Mouse (Mus musculus) spleen, adult 18-20 months (tissue): Measurements from ENCODE around the gene Ptpn14.

Experiments used
- DNase-seq, 2 experiments: peaks; one replicate each; pipeline ENCODE4 v3.0.0; 2022; ENCODE audit warnings: mixed read lengths in 2 of 2

Gene Ptpn14

DNA sequence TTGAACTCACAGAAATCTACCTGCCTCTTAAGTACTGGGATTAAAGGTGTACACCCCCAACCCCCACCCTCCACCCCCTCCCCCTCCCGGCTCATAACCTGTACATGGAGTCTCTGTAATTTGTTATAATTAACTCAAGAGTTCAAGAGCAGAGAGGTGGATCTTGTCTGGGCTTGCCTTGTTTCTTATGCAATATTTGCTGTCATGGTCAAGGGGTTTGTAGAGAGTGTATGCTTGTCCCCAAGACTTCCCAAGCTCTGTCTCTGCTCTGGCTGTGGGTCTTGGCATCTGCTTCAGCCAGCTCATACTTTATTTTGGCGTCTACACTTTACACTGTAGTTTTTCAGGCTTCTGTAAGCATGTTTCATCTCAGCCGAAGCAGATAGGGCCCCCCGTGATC lies 86.3 kb downstream of the Ptpn14 start:
- no peak for DNase-seq

DNA sequence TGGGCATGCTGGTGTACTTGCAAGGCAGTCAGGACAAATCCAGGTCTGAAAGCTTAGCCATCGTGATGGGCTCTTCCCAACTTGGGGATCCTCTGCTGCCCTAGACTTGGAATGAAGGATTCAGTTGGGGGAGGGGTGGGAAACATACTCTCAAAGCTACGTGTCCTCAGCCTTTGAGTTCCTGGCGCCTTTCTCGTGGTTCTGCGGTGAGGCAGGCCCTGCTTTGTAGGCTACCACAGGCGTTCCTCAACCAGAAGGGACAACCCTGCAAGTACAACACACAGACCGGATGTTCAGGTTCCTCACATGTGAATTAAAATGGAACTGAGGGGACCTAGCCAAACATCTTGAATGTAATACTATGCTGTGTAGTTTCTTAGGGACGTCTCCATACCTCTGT lies 89.0 kb downstream of the Ptpn14 start:
- DNase-seq, result no peak

DNA sequence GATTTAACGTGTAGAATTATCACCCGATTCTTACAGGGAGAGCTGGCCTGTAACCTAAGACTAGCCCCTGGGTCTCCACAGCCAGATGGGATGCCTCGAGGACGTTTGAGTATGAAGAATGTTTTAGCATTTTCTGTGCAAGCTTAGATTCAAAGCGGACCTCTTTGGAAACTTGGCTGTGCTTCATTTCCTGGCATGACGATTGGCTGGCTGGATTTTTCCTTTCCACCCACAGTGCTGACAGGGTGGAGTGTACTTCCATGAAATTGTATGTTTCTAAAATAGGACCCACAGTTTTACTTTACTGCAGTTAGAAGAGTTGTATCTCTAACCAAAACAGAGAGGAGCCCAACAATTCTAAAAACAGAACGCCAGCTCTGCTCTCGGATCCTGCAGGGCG lies 89.7 kb downstream of the Ptpn14 start:
- DNase-seq, result no peak

DNA sequence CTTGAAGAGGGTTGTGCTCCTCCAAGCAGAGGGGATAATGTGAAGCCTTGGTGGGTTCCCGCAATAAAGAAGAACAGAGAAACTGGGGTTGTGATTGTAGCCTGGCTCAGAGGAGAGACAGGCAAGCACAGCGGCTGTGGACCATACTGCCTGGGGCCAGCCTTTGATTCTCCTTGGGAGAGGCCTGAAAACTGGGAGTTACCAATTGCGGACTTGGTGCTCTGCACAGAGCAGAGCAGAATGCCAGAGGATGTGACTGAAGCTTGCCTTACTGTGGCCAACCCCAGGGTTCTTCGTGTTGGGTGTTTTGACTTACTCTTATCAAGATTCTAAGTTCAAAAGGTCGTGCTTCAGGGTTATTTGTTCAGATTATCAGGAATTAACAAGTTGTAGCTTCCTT lies 92.0 kb downstream of the Ptpn14 start:
- DNase-seq, result no peak

DNA sequence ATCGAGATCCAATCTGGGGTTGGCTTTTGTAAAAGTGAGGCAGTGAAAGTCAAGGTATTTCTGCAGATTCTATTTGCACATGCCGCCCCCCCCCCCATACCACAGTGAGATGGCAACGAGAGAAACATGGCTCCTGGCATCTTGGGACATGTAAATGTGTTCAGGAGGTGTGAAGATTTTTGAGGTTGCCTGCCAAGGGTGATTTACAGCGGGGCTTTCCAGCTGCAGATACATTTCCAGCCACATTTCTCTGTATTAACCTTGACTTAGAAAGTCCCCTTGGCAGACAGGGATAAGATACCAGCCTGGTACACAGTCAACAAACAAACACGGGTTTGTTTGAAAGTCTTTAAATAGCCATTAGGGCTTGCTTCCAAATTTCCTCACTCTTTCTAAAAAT lies 96.4 kb downstream of the Ptpn14 start:
- no peak for DNase-seq

DNA sequence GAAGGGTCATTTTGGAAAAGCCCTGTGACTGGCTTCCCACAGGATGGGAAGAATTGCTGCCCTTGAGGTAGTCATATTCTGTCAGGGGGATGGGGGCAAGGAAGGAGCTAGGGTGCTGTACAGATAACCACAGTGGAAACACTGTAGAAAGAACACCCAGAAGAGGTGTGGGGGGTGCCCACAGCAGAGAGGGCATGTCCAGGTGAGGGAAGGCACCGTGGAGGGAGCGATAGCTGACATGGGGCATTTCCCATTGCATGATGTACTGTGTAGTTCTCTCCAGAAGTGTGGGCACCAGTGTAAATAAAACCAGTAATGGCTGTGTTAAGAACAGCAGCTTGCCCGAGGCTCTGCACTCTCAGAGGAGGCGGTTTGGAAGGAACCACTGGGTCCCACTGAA lies 102.3 kb downstream of the Ptpn14 start:
- no peak for DNase-seq

DNA sequence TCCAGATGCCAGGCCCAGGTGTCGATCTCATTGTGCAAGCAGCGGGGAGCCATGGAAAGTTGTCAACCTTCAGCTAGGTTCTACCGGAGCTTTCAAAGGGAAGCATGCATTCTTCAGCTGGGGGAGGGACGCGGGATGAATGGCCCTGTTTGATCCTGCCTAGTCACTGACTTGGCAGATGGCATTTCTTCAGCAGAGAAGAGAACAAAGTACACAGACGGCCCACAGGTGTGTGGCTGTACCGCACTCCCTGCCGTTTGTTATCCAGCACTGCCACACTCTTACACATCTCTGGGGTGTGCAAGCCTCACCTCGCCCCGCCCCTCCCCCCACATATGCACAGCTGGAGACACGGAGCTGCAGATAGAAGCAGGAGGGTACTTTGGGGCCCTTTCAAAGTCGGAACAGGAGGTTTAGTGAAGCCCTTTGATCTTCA lies 102.7 kb downstream of the Ptpn14 start:
- no peak for DNase-seq

DNA sequence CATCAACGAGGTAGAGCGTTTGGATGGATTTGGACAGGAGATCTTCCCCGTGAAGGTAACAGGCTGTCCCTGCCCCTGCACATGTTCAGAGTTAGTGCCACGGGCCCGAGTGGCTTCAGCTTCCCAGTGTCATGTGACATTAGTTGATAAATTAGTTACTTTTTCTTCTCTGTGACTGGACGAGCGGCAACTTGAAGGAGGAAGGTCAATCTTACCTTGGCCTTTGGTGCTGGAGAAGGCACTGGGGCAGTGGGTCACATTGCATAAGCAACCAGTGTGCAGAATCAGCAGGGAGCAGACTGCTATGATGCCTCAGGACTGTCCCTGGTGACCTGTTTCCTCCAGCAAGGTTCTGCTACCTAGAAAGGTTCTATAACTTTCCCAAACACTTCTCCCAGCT lies 105.3 kb downstream of the Ptpn14 start:
- no peak for DNase-seq

DNA sequence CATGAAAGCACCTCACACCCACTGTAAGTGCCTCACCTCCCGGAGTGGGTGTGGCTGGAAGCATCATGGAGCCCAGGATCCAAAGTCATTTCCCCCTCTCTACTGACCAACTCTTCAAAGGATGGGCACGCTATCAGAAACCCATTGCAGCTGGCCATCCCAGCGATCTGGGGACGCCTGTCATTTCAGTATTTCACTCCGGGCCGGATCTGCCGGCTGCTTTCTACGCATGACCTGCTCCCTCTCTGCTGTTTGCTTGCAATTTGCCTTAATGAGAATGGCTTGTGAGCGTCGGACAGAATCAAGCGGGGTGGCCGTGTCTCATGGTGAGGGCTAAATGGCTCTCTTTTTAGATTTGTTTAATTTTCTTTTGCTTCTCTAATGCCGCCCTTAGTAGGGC lies 106.1 kb downstream of the Ptpn14 start:
- DNase-seq, result no peak

DNA sequence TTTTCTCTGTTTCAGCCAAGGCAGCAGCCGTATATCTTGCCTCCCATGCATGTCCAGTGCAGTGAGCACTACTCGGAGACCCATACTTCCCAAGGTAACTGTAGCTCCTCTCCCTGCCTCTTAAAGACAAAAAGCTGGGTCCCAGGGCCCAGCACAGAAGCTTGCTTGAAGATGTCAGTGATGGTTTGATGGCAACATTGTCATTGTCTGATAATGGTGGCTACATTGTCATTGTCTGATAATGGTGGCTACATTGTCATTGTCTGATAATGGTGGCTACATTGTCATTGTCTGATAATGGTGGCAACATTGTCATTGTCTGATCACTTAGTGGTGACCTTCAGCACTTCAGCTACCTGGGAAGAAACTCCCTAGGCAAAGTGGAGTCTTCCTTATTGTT lies 118.3 kb downstream of the Ptpn14 start:
- no peak for DNase-seq

DNA sequence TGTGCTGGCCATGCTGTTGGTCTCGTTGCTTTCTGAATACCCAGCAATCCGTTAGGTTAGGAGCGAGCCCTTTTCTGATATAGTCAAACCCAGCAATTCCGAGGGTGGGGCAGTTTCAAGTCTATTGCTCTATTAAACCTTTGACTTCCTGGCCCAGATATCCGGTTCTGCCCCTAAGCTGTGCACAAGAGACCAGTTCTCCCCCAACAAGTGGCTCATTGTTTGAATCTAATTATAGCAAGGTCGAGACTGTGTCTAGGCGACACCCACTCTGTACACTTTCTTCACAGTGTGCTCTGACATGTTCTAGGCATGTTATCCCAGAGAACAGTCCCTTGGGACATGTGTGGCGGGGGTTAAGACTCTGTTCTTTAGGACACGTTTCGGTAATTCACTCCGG lies 121.5 kb downstream of the Ptpn14 start:
- no peak for DNase-seq

DNA sequence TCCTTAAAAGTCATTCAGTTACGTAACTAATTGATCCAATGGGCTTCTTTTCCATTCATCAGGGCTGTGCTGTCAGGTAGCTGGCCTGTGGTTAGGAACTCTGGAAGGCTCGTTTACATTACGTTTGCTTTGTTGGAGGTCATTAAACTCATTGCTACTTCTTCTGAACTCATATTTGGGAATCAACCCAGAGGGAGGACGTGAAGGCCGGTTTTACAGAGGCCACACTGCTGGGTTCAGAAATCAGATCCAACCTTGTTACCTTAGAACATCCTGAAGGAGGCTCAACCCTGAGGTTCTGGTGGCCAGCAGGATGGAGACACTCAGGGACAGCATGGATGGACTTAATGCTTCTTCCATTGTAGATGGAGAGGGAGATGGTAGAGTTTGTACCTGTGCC lies 124.0 kb downstream of the Ptpn14 start:
- no peak for DNase-seq

DNA sequence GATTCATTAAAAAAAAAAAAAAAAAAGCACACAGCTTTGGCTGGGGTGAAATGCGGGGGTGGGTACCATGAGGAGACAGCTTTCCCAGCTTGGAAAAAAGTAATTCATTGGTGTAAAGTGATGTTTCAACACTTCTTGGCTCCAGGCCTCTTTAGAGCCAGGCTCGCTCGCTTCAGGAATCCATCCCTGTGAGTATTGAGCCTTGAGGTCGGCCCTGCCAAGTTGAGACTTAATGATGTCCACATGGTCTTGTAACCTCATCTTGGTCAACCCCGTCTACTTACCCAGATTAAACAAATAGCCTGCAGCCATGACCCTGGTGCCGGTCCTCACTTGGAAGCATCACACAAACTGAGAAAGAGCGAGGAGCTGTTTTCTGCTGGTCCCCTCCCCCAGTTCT lies 124.4 kb downstream of the Ptpn14 start:
- no peak for DNase-seq

DNA sequence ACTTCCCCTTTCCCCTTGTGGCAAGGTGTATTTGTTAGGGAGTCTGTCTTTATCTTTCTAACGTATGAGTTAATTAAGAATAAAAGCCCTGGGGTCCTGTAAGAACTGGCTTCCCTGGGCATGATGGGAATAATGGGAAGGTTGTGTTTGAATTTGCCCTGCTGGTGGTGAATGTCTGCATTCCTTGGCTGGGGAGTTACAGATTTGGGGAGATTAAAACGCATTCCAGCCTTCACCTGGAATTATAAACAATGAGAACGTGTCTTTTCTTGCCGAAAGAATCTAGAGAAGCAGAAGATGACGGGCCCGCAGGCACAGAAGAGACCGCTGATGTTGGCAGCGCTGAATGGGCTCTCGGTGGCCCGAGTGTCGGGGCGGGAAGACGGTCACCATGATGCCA lies 126.6 kb downstream of the Ptpn14 start:
- DNase-seq, result no peak

DNA sequence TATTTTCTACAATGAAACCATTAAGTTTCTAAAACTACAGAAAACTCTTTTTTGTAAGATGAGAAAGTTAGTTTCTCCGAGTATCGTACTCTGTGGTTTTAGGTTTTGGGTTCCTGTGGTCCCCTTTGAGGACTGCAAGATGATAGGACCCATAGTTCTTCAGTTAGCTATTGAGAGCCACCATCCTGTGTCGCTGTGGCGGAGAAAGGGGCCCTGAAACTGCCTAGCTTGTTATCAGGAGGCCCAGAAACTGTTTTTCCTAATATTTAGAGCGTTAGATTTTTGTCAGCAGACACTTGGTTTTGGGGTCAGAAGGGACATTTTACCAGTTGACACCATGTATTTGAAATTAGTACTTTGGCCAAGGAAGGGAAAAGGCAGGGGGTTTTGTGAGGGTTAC lies 127.7 kb downstream of the Ptpn14 start:
- no peak for DNase-seq

DNA sequence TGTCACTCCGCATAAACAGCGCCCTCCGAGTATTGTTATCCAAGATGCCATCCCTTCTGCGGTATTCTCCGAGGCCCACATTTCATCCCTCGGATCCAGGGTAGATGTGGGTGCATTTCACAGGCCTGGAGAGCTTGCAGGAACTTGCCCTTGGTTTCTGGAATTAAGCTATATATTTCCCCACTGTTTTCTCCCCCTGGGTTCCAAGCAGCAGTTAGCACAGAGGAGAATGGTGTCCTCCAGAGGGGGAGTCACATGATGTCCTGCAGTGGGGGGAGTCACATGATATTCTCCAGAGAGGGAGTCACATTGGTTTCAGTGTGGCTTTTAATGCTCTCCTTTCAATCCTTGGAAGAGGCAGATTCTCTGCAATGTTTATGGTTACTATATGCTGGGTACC lies 130.3 kb downstream of the Ptpn14 start:
- no peak for DNase-seq

DNA sequence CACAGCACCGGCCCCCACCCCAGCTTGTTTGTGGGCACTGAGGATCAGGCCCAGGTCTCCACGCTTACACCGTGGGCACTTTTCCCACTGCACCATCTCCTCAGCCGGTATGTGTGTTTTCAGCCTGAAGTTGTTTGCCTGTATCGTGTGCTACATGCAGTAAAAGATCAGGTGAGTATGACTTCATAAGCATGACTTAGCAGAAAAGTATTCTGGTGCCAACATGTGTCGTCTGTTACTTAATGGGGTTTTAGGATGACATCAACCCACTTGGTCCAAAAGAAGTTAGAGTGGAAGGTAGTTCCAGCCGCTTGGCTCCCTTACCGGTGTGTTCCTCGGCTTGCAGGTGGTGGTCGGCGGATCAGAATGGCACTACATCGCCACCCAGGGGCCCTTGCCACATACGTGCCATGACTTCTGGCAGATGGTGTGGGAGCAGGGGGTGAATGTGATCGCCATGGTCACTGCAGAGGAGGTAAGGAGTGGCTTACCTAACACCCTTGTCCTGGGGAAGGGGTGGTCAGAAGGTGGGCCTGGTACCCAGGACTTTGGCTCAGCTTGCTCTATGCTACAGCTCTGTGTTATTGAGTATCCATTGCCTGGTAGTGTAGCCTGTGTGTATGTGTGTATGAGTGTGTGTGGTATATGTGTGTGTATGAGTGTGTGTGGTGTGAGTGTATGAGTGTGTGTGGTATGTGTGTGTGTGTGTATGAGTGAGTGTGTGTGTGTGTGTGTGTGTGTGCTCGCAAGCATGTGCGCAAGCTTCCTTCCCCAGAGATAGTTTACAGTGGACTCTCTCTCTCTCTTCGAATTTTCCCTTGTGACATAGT lies 132.3 kb downstream of the Ptpn14 start:
- no peak for DNase-seq

DNA sequence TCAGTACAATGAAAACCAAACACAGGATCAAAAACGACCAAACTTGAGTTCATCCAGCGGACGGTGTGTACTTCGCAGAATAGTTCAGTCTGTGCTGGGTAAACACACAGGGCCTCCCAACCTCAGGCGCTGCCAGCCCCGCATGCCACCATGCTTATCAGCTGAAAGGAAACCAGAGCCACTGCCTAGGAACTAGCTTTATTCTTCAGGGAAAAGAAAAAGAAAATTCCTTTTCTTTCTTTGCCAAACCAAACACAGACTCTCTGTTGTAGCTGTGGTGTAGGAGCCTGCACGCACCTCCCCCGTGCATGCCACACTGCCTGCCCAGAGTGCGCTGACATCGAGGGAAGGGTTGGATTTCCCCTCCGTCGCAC lies 132.9 kb downstream of the Ptpn14 start:
- no peak for DNase-seq

DNA sequence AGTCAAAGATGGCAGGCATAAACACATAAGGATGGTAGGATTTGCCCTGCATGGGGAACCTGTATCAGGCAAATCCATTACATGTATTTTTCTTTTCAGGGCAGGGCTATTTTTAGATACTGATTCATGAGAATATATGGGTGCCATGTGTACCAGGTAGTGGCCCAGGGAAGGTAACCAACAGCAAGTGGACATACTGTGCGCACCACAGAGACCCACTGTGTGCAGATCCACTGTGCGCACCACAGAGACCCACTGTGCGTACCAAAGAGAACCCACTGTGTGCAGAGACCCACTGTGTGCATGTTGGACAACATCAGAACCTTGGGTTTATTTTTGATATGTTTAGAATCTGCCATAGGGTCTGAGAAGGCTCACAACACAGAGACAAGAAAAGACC lies 135.7 kb downstream of the Ptpn14 start:
- no peak for DNase-seq

DNA sequence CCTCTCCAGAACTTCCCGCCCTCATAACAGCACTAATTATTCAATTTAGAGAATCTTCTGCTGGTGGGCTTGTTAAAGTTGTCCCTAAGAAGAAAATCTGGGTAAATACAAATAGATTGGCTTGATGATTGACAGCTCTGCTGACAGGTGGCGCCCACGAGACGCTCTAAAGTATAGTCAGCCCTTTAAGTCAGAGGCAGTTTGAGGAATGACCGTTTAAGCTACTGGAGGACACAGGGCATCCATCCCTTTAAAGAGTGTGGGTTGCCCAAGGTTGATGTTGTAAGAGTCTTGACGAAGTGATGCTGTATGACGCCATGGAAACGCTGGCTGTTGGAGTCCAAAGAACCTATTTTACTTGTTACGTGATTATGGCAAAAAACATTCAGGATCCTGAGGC lies 136.2 kb downstream of the Ptpn14 start:
- DNase-seq, result no peak

DNA sequence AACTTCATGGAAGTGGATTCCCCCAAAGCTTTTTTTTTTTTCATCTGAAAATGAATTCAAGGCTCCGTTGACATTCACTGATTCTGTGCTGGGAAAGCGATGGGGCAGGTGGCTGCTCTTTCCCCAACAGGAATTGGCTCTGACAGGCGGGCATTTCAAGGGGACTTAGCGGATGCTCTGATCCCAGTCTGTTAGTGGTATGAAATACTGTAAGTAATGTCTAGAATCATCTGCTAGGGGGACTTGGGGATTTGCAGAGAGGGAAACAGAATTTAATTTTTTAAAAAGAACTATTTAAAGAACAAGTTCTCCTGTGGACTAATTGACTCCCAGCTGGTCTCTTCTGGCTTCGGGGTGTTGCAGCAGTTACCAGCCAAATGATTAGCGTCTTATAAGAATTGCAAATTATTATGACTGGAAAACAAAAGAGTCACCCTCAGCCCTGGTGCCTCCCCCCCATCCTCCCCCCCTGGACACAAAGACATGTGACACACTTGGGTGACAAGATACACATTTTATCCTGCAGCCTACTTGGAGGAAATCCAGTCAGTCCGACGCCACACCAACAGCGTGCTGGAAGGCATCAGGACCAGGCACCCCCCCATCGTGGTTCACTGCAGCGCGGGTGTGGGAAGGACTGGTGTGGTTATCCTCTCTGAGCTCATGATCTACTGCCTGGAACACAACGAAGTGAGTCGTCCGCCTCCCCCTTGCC lies 136.9 kb downstream of the Ptpn14 start:
- no peak for DNase-seq

DNA sequence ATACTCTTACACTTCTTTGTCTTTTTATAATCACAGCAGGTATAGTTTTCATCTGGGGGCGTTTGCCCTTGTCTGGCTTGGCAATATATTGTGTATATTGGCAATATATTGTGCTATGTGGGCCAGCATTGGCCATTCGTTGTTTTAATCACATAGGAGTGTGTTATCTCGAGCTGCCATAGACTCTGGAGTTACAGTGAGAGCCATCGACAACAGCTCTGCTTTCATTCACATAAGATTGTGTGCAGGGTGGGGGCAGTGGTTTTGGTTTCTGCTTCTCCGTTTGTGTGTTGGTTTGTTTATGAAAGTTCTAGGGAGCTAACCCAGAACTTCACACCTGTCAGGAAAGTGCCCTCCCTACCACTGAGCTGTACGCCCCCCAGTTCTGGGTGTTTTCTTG lies 138.6 kb downstream of the Ptpn14 start:
- no peak for DNase-seq

DNA sequence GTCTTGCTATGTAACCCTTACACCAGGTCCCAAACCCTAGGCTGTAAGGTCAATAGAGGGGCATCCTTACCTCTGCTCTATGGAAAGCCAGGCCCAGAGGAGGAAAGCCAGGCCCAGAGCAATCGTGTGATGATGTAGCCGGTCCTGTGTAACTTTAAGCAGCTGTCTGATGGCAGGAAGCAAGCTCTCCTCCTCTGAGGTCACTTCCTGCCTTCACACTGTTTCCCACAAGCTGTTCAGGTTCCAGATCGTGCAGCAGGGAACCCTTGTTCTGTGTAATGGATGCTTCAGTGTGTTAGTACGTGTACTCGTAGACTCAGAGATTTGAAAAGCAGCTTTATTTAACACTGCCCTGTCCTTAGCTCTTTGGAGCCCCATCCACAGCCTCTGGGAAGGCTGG lies 139.0 kb downstream of the Ptpn14 start:
- DNase-seq, result no peak

DNA sequence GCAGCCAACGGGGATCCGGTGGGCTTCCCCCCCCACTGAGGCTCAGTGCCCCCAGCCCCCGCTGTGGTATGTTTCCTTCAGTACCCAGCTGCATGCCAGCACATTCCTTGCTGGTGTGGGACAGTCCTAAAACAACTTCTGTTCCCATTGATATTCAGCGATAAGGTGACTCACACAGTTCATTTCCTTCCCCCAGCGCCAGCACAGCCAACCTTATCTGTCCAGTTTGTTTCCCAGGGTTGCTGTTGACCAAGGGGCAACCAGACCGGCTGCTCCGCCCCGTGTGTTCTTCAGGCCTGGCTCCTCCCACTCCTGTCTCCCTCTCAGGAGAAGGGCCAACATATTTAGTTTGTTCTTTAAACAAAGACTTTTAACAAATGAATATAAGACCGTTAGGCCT lies 139.4 kb downstream of the Ptpn14 start:
- no peak for DNase-seq

DNA sequence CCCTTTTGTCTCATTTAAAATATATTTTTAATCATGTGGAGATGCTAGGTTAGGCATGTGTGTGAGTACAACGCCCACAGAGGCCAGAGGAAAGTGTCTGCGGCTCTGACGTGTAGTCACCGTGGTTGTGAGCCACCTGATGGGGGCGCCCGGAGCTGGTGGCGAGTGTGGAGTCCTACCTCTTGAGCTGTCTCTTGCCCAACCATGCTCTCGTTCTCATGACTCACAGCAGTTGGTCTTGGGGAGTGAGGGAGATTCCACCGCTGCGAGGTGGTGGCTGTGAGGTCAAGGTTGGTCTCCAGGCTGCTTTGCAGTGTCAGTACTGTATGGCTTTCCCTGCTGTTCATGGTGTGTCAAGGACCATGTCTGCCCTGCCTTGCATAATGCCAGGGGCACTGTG lies 140.0 kb downstream of the Ptpn14 start:
- DNase-seq, result no peak
